Mouse (Mus musculus) heart, embryonic 11.5 days (tissue): Measurements from ENCODE around the gene Sdhaf1. TPM values are rescaled to one million over a fixed set of nuclear protein-coding genes. Genes with fewer than 3 reads are reported as not detected.

Experiments used
- ATAC-seq: fragments of 200-750 bp; cut with Nextera tagmentation; replicated peaks from 2 replicates; pipeline ENCODE4 v1.8.0; 2017; ENCODE audit warnings: moderate library complexity; ENCODE audit not compliant: insufficient number of reproducible peaks, low FRiP score, low TSS enrichment
- H3K27ac ChIP-seq: fragments of 300-500 bp; sonication (generic); 2 replicates; pipeline ENCODE4 v1.5.1; 2014; ENCODE audit warnings: mild to moderate bottlenecking, low read depth, low read length
- H3K27me3 ChIP-seq: fragments of 300-500 bp; sonication (generic); 2 replicates; pipeline ENCODE4 v1.6.1; 2014; ENCODE audit warnings: mild to moderate bottlenecking, low read length, mixed read lengths; ENCODE audit not compliant: control insufficient read depth, insufficient read depth
- H3K36me3 ChIP-seq: fragments of 300-500 bp; sonication (generic); 2 replicates; pipeline ENCODE4 v1.6.1; 2014; ENCODE audit warnings: mild to moderate bottlenecking, low read length, moderate library complexity, mixed read lengths; ENCODE audit not compliant: control insufficient read depth, insufficient read depth
- H3K4me1 ChIP-seq: fragments of 300-500 bp; sonication (generic); 2 replicates; pipeline ENCODE4 v1.6.1; 2014; ENCODE audit warnings: low read length; ENCODE audit not compliant: control insufficient read depth, insufficient read depth
- H3K4me2 ChIP-seq: fragments of 300-500 bp; sonication (generic); 2 replicates; pipeline ENCODE4 v1.6.1; 2014; ENCODE audit warnings: mild to moderate bottlenecking, moderate library complexity
- H3K4me3 ChIP-seq: fragments of 300-500 bp; sonication (generic); 2 replicates; pipeline ENCODE4 v1.5.1; 2014; ENCODE audit warnings: low read depth, low read length
- H3K9ac ChIP-seq: fragments of 300-500 bp; sonication (generic); 2 replicates; pipeline ENCODE4 v1.6.1; 2014; ENCODE audit warnings: mild to moderate bottlenecking, low read depth, low read length, moderate library complexity
- H3K9me3 ChIP-seq: fragments of 300-500 bp; sonication (generic); replicated peaks from 2 replicates; pipeline ENCODE4 v1.6.1; 2016; ENCODE audit warnings: low read length; ENCODE audit not compliant: control insufficient read depth
- WGBS: fragments of 180-500 bp; shearing (Covaris S2); extraction: QIAGEN DNeasy Blood & Tissue Kit; methylation state at CpG from one replicate; pipeline ENCODE4 v1.1.7; 2014; ENCODE audit not compliant: insufficient replicate concordance; 5-methylcytosine and 5-hydroxymethylcytosine counted together
- polyA plus RNA-seq: library from polyadenylated mRNA; unstranded; fragments of >200 nt; fragmentation: Nextera tagmentation; extraction: Ambion mirVana; gene quantifications from 2 replicates; pipeline ENCODE4 v1.2.1, GENCODE M21; 2014

Gene Sdhaf1
- polyA plus RNA-seq, 1 experiment from 2014 or later: 14.6 TPM

GRCm38 (mm10) chr7:30332622-30333259 is 9.0 kb upstream of the Sdhaf1 start:
- no peak for ATAC-seq
- WGBS: 53% methylated on average over 18 of the region's 18 CpGs
- Histone ChIP-seq H3K27ac (peak overlapping the region; percentile 10; the same call in 1 of the 2 replicates), H3K9me3 (no peaks in the 10 kb centered on the region), H3K9ac (no peak overlapping the region), H3K27me3 (peaks cover 17% of the 10 kb centered on the region), H3K4me3 (no peak overlapping the region), H3K4me2 (0 out of 2 replicates have a peak overlapping the region, but pooled peaks have one; percentile 5), H3K36me3 (no peaks in the 10 kb centered on the region), H3K4me1 (peaks cover 19% of the 10 kb centered on the region; the same call in 1 of the 2 replicates)

- Histone ChIP-seq H3K36me3 (no peaks in the 10 kb centered on the region), H3K9ac (no peak overlapping the region), H3K4me1 (peaks cover 19% of the 10 kb centered on the region; the same call in 1 of the 2 replicates), H3K4me2 (peak overlapping the region; percentile 38), H3K4me3 (no peak overlapping the region), H3K27me3 (peaks cover 17% of the 10 kb centered on the region), H3K9me3 (no peaks in the 10 kb centered on the region), H3K27ac (no peak overlapping the region)
- WGBS: 10% methylated on average over 13 of the region's 13 CpGs
- 0 out of 2 replicates have a peak, but pooled peaks have one; percentile 44 for ATAC-seq
Measured at GRCm38 (mm10) chr7:30331887-30332286, 8.2 kb upstream of the Sdhaf1 start.

- 43% methylated on average over 10 of the region's 10 CpGs for WGBS
- Histone ChIP-seq H3K27me3 (no peaks in the 10 kb centered on the region), H3K27ac (no peak overlapping the region), H3K4me2 (no peak overlapping the region), H3K9me3 (no peaks in the 10 kb centered on the region), H3K36me3 (no peaks in the 10 kb centered on the region), H3K4me1 (peaks cover 14% of the 10 kb centered on the region; the same call in 1 of the 2 replicates), H3K4me3 (no peak overlapping the region), H3K9ac (no peak overlapping the region)
- ATAC-seq: no peak
Measured at GRCm38 (mm10) chr7:30328379-30328778, 4.7 kb upstream of the Sdhaf1 start.

- Histone ChIP-seq H3K27me3 (no peaks in the 10 kb centered on the region), H3K4me3 (no peak overlapping the region), H3K27ac (peak overlapping the region; percentile 46; the same call in 1 of the 2 replicates), H3K9me3 (no peaks in the 10 kb centered on the region), H3K4me1 (peaks cover 6% of the 10 kb centered on the region; the same call in 1 of the 2 replicates), H3K9ac (no peak overlapping the region), H3K36me3 (no peaks in the 10 kb centered on the region), H3K4me2 (no peak overlapping the region)
- no peak for ATAC-seq
- WGBS: 47% methylated on average over 15 of the region's 15 CpGs
Measured at GRCm38 (mm10) chr7:30327140-30327539, 3.4 kb upstream of the Sdhaf1 start.

- ATAC-seq: no peak
- Histone ChIP-seq H3K9me3 (no peaks in the 10 kb centered on the region), H3K27me3 (no peaks in the 10 kb centered on the region), H3K4me3 (no peak overlapping the region), H3K9ac (no peak overlapping the region), H3K4me1 (peaks cover 4% of the 10 kb centered on the region; the same call in 1 of the 2 replicates), H3K36me3 (no peaks in the 10 kb centered on the region), H3K27ac (no peak overlapping the region), H3K4me2 (no peak overlapping the region)
Measured at GRCm38 (mm10) chr7:30326427-30326826, 2.7 kb upstream of the Sdhaf1 start.

- Histone ChIP-seq H3K36me3 (no peaks in the 10 kb centered on the region), H3K4me1 (peaks cover 8% of the 10 kb centered on the region), H3K4me2 (no peak overlapping the region), H3K4me3 (no peak overlapping the region), H3K27ac (no peak overlapping the region), H3K9ac (no peak overlapping the region), H3K27me3 (no peaks in the 10 kb centered on the region), H3K9me3 (no peaks in the 10 kb centered on the region)
- 35% methylated on average over 2 of the region's 2 CpGs for WGBS
- no peak for ATAC-seq
Measured at GRCm38 (mm10) chr7:30325364-30325763, 1.7 kb upstream of the Sdhaf1 start.

GRCm38 (mm10) chr7:30324300-30324944 is 727 bp upstream of the Sdhaf1 start:
- no peak overlapping the region for H3K27ac ChIP-seq
- no peak for ATAC-seq
- H3K9ac ChIP-seq: no peak overlapping the region
- H3K4me3 ChIP-seq: no peak overlapping the region
- H3K27me3 ChIP-seq: no peaks in the 10 kb centered on the region
- no peak overlapping the region for H3K4me2 ChIP-seq
- H3K9me3 ChIP-seq: no peaks in the 10 kb centered on the region
- H3K36me3 ChIP-seq: no peaks in the 10 kb centered on the region
- WGBS: 69% methylated on average over 5 of the region's 5 CpGs
- H3K4me1 ChIP-seq: peaks cover 8% of the 10 kb centered on the region

- WGBS: 31% methylated on average over 6 of the region's 6 CpGs
- no peak for ATAC-seq
- no peaks in the 10 kb centered on the region for H3K27me3 ChIP-seq
- peak overlapping the region; percentile 76 for H3K9ac ChIP-seq
- H3K9me3 ChIP-seq: no peaks in the 10 kb centered on the region
- peak overlapping the region; percentile 91 for H3K27ac ChIP-seq
- H3K36me3 ChIP-seq: no peaks in the 10 kb centered on the region
- H3K4me3 ChIP-seq: peak overlapping the region; percentile 84
- H3K4me2 ChIP-seq: peak overlapping the region; percentile 94
- peaks cover 8% of the 10 kb centered on the region for H3K4me1 ChIP-seq
Measured at GRCm38 (mm10) chr7:30322865-30323264, 830 bp downstream of the Sdhaf1 start.
